Mouse (Mus musculus) embryo, embryonic 11 days (tissue): ENCODE measurements at regions not wholly inside any gene's neighbourhood (a gene's known extent, or its start where the extent isn't known, plus 50 kb on each side); places are given as distances from the start of the nearest gene placed in this dataset.
A peak's percentile ranks its signal among the peaks of the same experiment; 100 is the strongest.

Source experiments
- DNase-seq: peaks from one replicate; pipeline ENCODE4 v3.0.0-alpha.2; 2015

GRCm38 (mm10) chr7:31208237-31209054, 52.8 kb upstream of the Gramd1a start:
- peak; percentile 87 for DNase-seq

GRCm38 (mm10) chr7:31207563-31208236, 52.0 kb upstream of the Gramd1a start:
- no peak for DNase-seq
